Mouse (Mus musculus): ENCODE results near the gene Cd27.
A peak's percentile ranks its signal among the peaks of the same experiment; 100 is the strongest.

Gene Cd27

DNA sequence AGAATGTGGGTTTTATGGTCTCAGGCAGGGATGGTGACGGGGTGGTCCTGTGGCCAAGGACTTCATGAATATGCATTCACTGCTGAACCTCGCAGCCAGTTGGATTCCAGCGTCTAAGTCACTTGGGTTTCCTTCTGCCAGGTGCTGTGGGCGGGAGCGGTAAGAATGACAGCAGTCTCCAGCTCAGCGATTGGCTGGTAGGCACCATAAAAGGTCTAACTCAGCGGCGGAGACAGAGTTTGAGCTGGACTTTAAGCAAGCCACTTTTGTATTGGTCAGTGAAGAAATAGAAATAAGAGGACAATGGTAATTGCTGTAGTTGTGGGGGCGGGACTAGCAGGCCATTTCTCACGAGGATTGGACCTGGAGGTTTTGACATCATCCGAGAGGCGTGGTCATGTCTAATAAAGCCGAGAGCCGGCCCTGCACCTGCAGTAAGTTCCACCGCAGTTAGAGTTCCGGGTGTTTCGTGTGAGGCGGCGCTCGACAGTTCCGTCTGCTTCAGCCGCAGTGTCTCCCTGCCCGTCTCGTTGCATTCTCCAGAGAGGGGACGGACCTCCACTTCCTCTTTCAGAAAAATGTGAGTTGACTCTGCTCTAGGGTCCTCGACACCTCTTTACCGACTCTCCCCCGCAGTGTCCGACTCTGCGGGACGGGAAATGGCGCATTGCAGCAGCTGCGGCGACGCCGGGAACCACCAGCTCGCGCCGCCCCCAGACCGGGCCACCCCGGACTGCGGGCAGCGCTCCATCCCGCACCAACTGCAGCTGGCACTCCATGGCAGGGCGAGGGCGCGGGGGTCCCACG lies 21.5 kb downstream of the Cd27 start, which contains the start of gene Vamp1:
Gene Vamp1 (plus strand): TSS at position 404 of the 807 bp plus-strand sequence.
- peak; percentile 96 to 99 for DNase-seq (ENCODE audit: inconsistent age in 2 of 2, low spot score in 1 of 2)

DNA sequence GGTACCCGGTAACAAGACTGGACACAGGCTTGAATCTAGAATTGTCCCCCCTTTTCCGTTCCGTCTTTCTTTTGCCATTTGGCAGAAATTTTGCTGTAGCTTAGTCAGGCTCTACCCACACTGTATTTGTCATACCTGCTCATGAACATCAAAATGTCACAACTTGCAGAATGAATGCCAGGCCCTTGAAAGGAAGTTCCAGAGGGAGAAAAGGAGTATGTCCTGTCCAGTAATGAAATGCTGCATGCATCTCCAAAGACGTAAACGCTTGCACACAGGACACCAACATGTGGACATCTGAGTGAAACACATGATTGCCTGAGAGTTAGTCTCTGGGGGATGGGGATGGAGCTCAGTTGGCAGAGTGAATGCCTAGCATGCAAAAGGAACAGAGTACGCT lies 23.1 kb downstream of the Cd27 start:
- DNase-seq (ENCODE audit: inconsistent age in 2 of 2, low spot score in 1 of 2) = peak in 1 of 2 experiments; percentile 64

DNA sequence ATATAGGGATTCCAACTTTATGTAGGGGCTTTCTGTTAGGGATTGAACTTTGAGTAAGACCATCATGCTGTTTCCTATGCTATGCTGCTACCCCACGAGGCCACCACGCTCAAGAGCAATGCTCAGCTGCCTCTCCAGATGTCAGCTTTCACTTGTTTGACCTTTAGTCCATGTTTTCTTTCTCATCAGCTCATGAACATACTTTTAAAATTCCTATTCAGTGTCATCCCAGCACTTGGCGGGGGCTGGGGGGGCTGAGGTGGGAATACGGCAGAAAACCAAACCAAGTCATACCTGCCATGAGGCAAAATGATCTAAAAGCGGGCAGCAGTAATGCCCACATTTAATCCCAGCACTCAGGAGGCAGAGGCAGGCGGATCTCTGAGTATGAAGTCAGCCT lies 23.7 kb downstream of the Cd27 start:
- peak in 1 of 2 experiments; percentile 51 for DNase-seq (ENCODE audit: inconsistent age in 2 of 2, low spot score in 1 of 2)

DNA sequence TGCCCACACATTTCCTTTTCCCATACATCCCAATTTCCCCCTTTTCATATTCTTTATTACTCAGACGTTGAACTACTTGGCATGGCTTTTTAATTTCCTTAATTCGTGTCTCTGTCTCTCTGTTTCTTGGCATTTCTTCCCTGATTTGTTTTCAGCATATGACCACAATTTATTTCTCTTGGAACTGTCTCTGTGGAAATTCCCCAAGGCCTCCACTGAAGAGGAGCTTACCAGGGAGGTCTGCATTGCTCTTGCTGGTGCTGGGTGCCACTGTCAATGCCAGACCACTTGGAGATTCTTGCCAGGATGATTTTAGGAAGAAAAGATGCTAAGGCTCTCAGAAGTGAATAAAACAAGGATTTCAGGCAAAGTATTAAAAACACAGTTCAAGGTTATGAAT lies 24.2 kb downstream of the Cd27 start:
- DNase-seq (ENCODE audit: inconsistent age in 2 of 2, low spot score in 1 of 2) = peak; percentile 47 to 86

DNA sequence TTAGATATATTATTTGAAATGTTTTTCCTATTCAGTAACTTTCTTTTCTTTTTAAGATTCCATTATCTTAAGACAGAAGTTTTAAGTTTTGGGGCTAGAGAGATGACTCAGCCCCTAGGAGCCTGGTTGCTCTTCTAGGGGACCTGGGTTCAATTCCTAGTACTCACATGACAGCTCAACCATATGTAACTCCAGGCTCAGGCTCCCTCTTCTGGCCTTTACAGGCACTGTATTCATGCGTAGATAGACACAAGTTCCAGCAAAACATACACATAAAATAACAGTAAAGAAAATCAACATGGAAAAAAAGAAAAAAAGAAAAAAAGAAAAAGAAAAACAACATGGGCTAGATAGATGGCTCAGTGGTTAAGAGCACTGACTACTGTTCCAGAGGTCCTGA lies 26.4 kb downstream of the Cd27 start:
- DNase-seq (ENCODE audit: inconsistent age in 2 of 2, low spot score in 1 of 2) = no peak

DNA sequence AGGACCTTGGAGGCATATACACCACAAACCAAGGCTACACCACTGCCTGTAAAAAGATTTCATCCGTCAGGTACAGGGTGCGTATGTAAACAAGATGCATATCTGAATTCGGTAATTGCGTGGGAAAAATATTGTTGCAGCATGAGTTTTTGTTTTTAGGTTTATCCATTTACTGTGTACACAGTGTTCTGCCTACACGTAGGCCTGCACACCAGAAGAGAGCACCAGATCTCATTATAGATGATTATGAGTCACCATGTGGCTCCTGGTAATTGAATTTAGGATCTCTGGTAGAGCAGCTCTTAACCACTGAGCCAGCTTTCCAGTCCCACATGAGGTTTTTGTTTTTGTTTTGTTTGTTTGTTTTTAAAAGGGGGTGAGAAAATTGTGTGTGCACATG lies 39.6 kb downstream of the Cd27 start:
- DNase-seq (ENCODE audit: inconsistent age in 2 of 2, low spot score in 1 of 2) = peak in 1 of 2 experiments; percentile 75

DNA sequence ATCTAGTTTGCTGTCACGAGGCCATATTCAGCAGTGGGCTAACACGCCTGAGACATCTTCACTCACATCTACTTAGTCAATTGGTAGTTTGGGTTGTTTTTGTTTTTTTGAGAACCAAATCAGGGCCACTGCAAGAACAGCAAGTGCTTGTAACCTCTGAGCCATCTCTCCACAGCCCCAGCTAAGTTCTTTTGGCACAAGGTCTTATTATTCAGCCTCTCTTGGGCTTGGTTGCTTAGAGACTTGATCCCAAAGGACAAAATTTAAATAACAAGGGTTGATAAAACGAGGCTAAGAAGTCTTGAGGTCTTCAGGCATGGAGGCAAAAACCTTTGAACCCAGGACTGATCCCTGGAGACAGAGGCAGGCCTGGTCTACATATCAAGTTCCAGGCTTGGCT lies 40.5 kb downstream of the Cd27 start:
- DNase-seq (ENCODE audit: inconsistent age in 2 of 2, low spot score in 1 of 2) = peak in 1 of 2 experiments; percentile 74

DNA sequence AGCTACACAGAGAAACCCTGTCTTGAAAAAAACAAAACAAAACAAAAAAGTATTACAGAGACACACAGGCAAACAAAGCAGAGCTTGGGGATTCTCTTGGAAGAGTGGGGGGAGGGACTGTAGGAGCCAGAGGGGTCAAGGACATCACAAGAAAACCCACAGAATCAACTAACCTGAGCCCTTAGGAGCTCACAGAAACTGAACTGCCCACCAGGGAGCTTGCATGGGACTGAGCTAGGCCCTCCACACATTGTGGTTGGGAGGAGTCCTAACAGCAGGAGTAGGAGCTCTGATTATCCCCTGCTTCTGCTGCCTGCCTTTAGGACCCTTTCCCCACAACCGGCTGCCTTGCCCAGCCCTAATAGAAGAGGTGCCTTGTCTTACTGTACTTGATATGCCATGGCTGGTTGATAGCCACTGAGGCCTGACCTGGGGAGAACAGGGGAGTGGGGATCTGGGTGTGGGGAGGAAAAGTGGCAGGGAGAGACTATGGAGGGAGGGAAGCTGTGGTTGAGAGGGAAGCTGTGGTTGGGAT lies 41.2 kb downstream of the Cd27 start:
- DNase-seq (ENCODE audit: inconsistent age in 2 of 2, low spot score in 1 of 2) = peak in 1 of 2 experiments; percentile 36

DNA sequence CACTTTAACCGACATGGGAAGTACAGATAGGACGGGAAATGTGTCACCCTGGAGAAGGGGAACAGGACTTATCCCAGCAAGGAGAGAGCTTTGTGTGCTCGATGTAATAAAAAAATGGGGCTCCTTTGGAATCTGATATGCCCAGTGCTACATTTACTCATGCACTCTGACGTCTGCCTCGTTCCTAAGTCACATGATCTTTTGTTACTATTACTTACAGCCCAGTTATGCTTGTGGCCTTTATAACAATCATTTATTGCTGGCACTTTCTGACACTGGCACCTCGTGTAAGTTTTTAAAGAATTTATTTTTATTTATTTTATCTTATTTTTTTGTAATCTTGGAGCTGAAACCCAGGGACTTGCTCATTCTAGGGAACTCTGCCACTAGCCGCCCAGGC lies 43.4 kb downstream of the Cd27 start:
- no peak for DNase-seq (ENCODE audit: inconsistent age in 2 of 2, low spot score in 1 of 2)

DNA sequence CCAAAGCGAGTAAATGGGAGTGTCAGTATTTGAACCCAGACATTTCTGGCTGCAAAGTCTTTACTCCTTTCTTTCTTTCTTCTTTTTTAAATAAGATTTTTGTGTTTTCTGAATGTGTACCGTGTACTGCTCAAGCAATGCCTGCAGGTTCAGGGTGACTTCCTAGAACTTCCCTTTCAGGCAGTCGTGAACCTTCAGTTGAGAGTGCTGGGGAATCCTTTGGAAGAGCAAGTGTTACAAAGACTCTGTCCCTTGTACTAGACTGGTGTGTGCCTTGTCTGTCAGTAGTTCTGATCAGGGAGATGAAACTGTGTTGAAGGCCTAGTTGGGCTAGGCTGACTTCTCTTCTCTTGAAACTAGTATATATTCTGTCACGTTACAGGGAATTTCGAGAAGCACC lies 44.0 kb downstream of the Cd27 start:
- DNase-seq (ENCODE audit: inconsistent age in 2 of 2, low spot score in 1 of 2) = peak in 1 of 2 experiments; percentile 62

DNA sequence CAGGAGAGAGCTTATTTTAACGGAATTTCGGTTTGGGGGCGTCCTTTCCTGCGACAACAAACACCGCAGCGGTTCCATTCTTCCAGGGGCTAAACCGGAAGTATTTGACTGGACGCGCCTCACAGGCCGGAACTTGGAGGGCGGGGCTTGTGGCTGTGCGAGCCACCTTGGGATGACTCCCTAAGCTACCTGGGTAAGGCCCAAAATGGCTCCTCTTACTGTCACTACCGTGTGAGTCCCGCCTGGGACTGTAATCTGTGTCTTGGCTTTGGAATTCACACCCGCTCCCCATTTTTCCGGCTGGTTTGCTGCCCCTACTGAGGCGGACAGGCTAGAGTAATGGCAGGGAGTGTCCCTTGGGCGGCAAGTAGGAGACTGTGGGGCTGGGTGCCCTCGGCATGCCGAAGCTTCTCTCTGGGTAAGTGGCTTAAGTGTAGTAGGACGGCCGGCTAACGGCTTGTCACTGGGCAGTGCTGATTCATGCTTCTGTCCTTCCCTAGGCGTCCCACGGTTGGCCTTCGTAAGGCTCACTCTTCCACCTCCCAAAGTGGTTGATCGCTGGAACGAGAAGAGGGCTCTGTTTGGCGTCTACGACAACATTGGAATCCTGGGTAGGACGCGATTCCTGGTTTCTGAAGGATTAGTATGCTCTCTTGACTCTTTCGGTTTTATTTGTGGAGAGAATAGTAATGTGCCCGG lies 44.6 kb downstream of the Cd27 start:
- peak; percentile 93 to 98 for DNase-seq (ENCODE audit: inconsistent age in 2 of 2, low spot score in 1 of 2)

DNA sequence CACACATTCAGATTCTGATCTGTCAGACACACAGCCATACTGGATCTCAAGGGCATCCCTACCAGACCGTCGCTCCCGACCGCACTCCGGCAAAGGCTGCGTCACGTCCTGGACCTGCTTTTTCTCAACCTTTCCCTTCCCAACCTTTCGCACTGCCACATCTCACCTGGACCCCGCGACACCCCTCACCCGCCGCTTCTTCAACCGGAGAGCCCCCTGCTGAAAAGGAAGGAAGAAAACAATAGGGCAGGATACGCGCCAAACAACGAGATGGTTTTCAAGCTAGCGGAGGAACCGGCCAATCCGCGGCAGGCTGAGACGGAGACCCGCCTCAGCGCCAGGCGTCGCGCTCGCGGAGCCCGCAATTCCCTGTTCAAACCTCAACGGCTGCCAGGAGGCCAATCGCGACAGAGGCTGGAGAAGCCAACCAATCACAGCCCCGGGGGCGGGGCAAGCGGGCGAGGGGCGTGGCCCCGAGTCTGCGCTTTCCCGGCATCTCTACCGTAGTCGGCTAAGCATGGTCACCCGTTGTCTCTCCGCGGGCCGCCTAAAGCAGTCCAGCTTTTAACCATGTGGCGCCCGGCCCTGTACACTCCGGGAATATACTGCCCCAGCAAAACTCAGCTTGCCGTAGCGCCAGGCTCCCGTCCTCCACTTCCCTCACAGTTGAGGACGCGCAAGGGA lies 45.3 kb downstream of the Cd27 start, which contains the start of the genes Ncapd2 and Mrpl51:
Gene Ncapd2 (minus strand): TSS at position 370 of the 684 bp plus-strand sequence.
Gene Mrpl51 (plus strand): TSS at position 470 of the 684 bp plus-strand sequence.
- DNase-seq (ENCODE audit: inconsistent age in 2 of 2, low spot score in 1 of 2) = peak; percentile 97 to 98

DNA sequence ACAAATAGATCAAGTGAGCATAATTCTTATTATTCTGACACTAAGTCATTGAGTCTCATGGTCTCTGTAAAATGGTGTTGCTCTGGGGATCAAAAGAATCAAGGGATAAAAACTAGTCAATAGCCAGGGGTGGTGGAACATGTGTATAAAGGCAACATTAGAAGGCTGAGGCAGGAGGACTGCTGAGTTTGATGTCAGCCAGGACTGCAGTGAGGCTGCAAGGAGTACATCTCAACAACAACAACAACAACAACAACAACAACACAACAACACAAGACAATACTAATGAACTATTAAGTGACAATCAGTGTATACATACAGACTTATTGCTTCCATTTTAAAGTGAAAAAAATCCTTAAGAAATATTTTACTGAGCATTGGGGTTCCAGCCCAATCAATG lies 46.0 kb downstream of the Cd27 start:
- DNase-seq (ENCODE audit: inconsistent age in 2 of 2, low spot score in 1 of 2) = no peak

DNA sequence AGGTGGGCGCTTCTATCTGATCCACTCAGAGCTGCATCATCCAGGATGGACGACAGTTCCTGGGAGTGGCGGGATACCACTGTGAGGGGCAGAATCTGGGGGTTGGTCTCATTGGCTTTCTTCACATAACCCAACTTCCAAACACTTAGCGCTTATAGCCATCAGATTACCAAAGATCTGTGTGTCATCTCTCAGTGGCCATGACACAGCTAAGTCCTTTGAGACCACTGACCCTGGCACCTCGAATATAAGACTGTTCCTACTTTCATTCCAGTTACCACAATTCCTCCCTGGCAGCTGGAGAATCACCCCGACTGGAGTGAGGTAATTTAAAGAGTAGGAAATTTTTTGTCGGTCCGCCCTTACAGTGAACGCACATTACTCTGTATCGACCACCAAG lies 50.6 kb downstream of the Cd27 start:
- DNase-seq (ENCODE audit: inconsistent age in 2 of 2, low spot score in 1 of 2) = no peak

Measured in adrenal gland, adult (tissue).